Mouse (Mus musculus): ENCODE results near the gene Olfr9. TPM values are rescaled to one million over a fixed set of nuclear protein-coding genes. Genes with fewer than 3 reads are reported as not detected.

Olfr9 gene
- not detected in 2 replicates for polyA plus RNA-seq (2012)

DNA sequence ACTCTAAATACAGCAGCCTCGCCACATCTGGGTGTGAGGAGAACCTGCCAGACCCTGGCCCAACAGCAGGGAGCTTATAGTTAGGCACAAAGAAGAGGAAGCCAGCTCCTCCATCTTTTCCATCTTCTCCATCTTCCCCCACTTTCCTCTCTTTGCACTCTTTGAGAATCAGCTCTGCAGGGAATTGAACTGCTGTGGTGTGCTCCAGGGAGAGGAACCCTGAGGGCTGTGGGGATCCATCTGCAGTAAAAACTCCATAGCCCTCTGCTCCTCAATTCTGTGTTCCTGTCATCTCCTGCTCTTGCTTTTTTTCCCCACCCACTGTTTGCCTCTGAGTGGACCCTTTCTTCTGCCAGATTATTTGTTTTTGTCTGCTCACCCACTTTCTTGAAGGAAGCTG, at the start of gene Olfr9:
TSS of gene Olfr9 (plus strand) at position 301 of the 400 bp plus-strand sequence.

DNA sequence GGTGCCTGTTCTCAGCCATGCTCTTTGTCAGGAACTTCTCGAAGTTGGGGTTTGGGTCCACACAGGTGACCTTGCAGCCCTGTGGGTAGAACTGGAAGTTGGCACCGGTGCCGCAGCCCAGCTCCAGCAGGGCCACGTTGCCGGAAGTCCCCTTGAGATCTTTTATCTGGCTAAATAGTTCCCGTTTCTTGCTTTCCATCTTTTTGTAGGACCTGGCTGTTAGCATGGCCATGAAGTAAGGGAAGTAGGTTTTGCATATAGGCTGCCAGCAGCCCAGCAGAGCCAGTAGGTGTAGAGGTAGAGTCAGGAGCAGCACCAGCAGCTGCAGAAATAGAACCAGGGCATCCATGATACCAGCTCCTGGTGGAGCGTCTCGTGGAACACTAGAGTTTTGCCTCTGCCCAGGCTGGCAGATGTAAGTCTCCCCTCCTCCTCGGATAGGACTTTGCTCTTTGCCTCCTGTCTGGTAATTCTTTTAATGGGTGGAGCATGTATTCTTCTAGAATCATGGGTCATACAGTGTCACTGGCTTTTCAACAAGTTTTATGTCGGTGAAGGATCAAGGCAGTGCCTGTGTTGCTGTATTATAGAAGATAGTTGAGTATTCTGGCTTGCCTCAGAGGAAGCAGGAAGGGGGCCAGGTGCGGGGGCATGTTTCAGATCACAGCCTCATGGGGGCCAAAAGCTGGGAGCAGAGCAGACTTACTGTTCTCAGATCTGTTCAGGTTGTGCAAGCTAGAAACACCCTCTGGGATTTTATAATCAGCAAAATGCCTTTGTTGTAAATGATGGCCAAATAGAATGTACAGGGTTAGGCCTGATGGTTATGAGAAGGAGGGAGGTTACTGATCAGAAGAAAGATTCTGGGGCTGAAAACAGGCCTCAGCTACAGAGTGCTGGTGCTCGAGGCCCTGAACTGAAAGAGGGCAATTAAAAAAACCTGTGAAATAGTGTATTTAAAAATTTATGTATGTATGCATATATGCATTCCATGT, 28.3 kb upstream of the Olfr9 start, which contains the start of gene Mettl7b:
TSS of gene Mettl7b (minus strand) at position 399 of the 995 bp plus-strand sequence.

DNA sequence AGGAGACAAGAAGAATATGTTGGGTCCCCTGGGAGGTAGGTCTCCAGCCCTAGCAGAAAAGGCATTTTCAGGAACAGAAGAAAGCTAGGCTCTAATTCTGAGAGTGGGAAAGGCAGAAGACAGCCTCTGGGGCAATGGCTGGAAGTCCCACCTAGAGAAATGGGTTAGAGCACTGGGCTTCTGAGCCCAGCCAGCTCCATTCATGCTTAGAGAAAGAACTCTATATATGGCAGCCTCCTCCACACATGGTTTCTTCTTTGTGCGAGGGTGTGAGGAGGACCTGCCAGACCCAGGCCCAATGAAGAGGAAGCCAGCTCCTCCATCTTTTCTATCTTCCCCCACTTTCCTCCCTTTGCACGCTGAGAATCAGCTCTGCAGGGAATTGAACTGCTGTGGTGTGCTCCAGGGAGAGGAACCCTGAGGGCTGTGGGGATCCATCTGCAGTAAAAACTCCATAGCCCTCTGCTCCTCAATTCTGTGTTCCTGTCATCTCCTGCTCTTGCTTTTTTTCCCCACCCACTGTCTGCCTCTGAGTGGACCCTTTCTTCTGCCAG, 21.1 kb downstream of the Olfr9 start, which contains the start of gene Olfr763:
TSS of gene Olfr763 (plus strand) at position 504 of the 554 bp plus-strand sequence.

DNA sequence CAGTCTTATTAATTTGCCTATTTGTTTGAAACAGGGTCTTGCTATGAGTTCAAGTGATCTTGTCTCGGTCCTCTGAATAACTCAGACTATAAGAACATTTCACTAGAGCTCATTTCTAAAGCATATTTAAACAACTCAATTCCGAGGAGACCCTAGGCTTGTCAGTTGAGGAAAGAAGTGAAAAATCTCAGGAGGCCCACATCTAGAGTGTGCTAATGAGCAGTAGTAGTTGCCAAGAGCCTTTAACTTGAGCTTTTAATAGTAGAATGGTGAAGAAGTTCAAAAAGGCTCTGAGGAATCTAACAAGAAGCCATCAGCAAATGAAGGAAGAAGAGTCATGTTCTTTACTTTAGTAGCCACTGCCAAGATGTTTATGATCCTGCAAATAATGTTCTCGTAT, 50.6 kb downstream of the Olfr9 start, which contains the start of gene Olfr764-ps1:
TSS of gene Olfr764-ps1 (minus strand) at position 101 of the 400 bp plus-strand sequence.

Other genes with a start within 250 kb of the Olfr9 start
- gene Dgka, start 244.6 kb upstream of the Olfr9 start, polyA plus RNA-seq (2012), result 3.2 and 3.3 TPM in 2 replicates
- 116 and 137 TPM in 2 replicates for gene Pym1, start 241.5 kb upstream of the Olfr9 start, polyA plus RNA-seq (2012)
- 1.5 and 2.3 TPM in 2 replicates for gene Mmp19, start 198.5 kb upstream of the Olfr9 start, polyA plus RNA-seq (2012)
- gene Dnajc14, start 185.4 kb upstream of the Olfr9 start, polyA plus RNA-seq (2012), result 10.5 and 11.0 TPM in 2 replicates
- 3.9 and 4.2 TPM in 2 replicates for gene Tmem198b, start 185.1 kb upstream of the Olfr9 start, polyA plus RNA-seq (2012)
- gene Sarnp, start 172.1 kb upstream of the Olfr9 start, polyA plus RNA-seq (2012), result 17.1 and 19.3 TPM in 2 replicates
- gene Ormdl2, start 167.8 kb upstream of the Olfr9 start, polyA plus RNA-seq (2012), result 15.8 and 20.5 TPM in 2 replicates
- gene Gdf11, start 97.7 kb upstream of the Olfr9 start, polyA plus RNA-seq (2012), result 0.11 and 0.16 TPM in 2 replicates
- 48.8 and 52.5 TPM in 2 replicates for gene Cd63, start 88.4 kb upstream of the Olfr9 start, polyA plus RNA-seq (2012)
- 2.5 and 3.0 TPM in 2 replicates for gene Rdh5, start 66.5 kb upstream of the Olfr9 start, polyA plus RNA-seq (2012)
- 264 and 304 TPM in 2 replicates for gene Bloc1s1, start 65.4 kb upstream of the Olfr9 start, polyA plus RNA-seq (2012)
- 0.04 and 0.10 TPM in 2 replicates for gene Itga7, start 55.6 kb upstream of the Olfr9 start, polyA plus RNA-seq (2012)
- not detected in 2 replicates for gene Mettl7b, start 28.4 kb upstream of the Olfr9 start, polyA plus RNA-seq (2012)
- gene Olfr763, start 21.4 kb downstream of the Olfr9 start, polyA plus RNA-seq (2012), result not detected in 2 replicates
- not detected in 2 replicates for gene Olfr764-ps1, start 50.5 kb downstream of the Olfr9 start, polyA plus RNA-seq (2012)
- not detected in 2 replicates for gene Olfr765, start 60.6 kb downstream of the Olfr9 start, polyA plus RNA-seq (2012)
- gene Olfr766-ps1, start 79.5 kb downstream of the Olfr9 start, polyA plus RNA-seq (2012), result not detected in 2 replicates
- not detected in 2 replicates for gene Olfr767, start 93.5 kb downstream of the Olfr9 start, polyA plus RNA-seq (2012)
- 0.02 TPM in 1 of 2 replicates, not detected in the other for gene Olfr768, start 109.9 kb downstream of the Olfr9 start, polyA plus RNA-seq (2012)
- gene Olfr769, start 128.4 kb downstream of the Olfr9 start, polyA plus RNA-seq (2012), result not detected in 2 replicates
- not detected in 2 replicates for gene Olfr770, start 149.6 kb downstream of the Olfr9 start, polyA plus RNA-seq (2012)
- gene Olfr771, start 175.3 kb downstream of the Olfr9 start, polyA plus RNA-seq (2012), result not detected in 2 replicates
- gene Olfr772, start 188.5 kb downstream of the Olfr9 start, polyA plus RNA-seq (2012), result not detected in 2 replicates
- gene Olfr773, start 198.0 kb downstream of the Olfr9 start, polyA plus RNA-seq (2012), result not detected in 2 replicates
- gene Olfr774, start 246.8 kb downstream of the Olfr9 start, polyA plus RNA-seq (2012), result not detected in 2 replicates